Mouse (Mus musculus) heart, embryonic 11.5 days (tissue): ENCODE measurements around the gene Sh3kbp1. TPM values are rescaled to one million over a fixed set of nuclear protein-coding genes. Genes with fewer than 3 reads are reported as not detected.

ENCODE experiments used
- ATAC-seq: fragments of 200-750 bp; cut with Nextera tagmentation; replicated peaks from 2 replicates; pipeline ENCODE4 v1.8.0; 2017; ENCODE audit warnings: moderate library complexity; ENCODE audit not compliant: insufficient number of reproducible peaks, low FRiP score, low TSS enrichment
- H3K27ac ChIP-seq: fragments of 300-500 bp; sonication (generic); 2 replicates; pipeline ENCODE4 v1.5.1; 2014; ENCODE audit warnings: mild to moderate bottlenecking, low read depth, low read length
- H3K27me3 ChIP-seq: fragments of 300-500 bp; sonication (generic); 2 replicates; pipeline ENCODE4 v1.6.1; 2014; ENCODE audit warnings: mild to moderate bottlenecking, low read length, mixed read lengths; ENCODE audit not compliant: control insufficient read depth, insufficient read depth
- H3K36me3 ChIP-seq: fragments of 300-500 bp; sonication (generic); 2 replicates; pipeline ENCODE4 v1.6.1; 2014; ENCODE audit warnings: mild to moderate bottlenecking, low read length, moderate library complexity, mixed read lengths; ENCODE audit not compliant: control insufficient read depth, insufficient read depth
- H3K4me1 ChIP-seq: fragments of 300-500 bp; sonication (generic); 2 replicates; pipeline ENCODE4 v1.6.1; 2014; ENCODE audit warnings: low read length; ENCODE audit not compliant: control insufficient read depth, insufficient read depth
- H3K4me2 ChIP-seq: fragments of 300-500 bp; sonication (generic); 2 replicates; pipeline ENCODE4 v1.6.1; 2014; ENCODE audit warnings: mild to moderate bottlenecking, moderate library complexity
- H3K4me3 ChIP-seq: fragments of 300-500 bp; sonication (generic); 2 replicates; pipeline ENCODE4 v1.5.1; 2014; ENCODE audit warnings: low read depth, low read length
- H3K9ac ChIP-seq: fragments of 300-500 bp; sonication (generic); 2 replicates; pipeline ENCODE4 v1.6.1; 2014; ENCODE audit warnings: mild to moderate bottlenecking, low read depth, low read length, moderate library complexity
- H3K9me3 ChIP-seq: fragments of 300-500 bp; sonication (generic); replicated peaks from 2 replicates; pipeline ENCODE4 v1.6.1; 2016; ENCODE audit warnings: low read length; ENCODE audit not compliant: control insufficient read depth
- WGBS: fragments of 180-500 bp; shearing (Covaris S2); extraction: QIAGEN DNeasy Blood & Tissue Kit; methylation state at CpG from one replicate; pipeline ENCODE4 v1.1.7; 2014; ENCODE audit not compliant: insufficient replicate concordance; 5-methylcytosine and 5-hydroxymethylcytosine counted together
- polyA plus RNA-seq: library from polyadenylated mRNA; unstranded; fragments of >200 nt; fragmentation: Nextera tagmentation; extraction: Ambion mirVana; gene quantifications from 2 replicates; pipeline ENCODE4 v1.2.1, GENCODE M21; 2014

The Sh3kbp1 gene
- polyA plus RNA-seq, 1 experiment from 2014 or later = 80.7 TPM

GRCm38 (mm10) chrX:159810469-159810868 is 183.4 kb downstream of the Sh3kbp1 start:
- no peaks in the 10 kb centered on the region for H3K36me3 ChIP-seq
- H3K9ac ChIP-seq = no peak overlapping the region
- no peak overlapping the region for H3K4me3 ChIP-seq
- no peak for ATAC-seq
- no peaks in the 10 kb centered on the region for H3K9me3 ChIP-seq
- H3K4me2 ChIP-seq = no peak overlapping the region
- H3K27ac ChIP-seq = no peak overlapping the region
- no peaks in the 10 kb centered on the region for H3K4me1 ChIP-seq
- H3K27me3 ChIP-seq = no peaks in the 10 kb centered on the region
- WGBS = 37% methylated on average over 3 of the region's 3 CpGs

GRCm38 (mm10) chrX:159817508-159817907 is 190.4 kb downstream of the Sh3kbp1 start:
- Histone ChIP-seq H3K9ac (no peak overlapping the region), H3K27me3 (no peaks in the 10 kb centered on the region), H3K4me1 (no peaks in the 10 kb centered on the region), H3K27ac (no peak overlapping the region), H3K4me2 (no peak overlapping the region), H3K4me3 (no peak overlapping the region), H3K9me3 (no peaks in the 10 kb centered on the region), H3K36me3 (no peaks in the 10 kb centered on the region)
- WGBS = 92% methylated on average over 2 of the region's 2 CpGs
- ATAC-seq = no peak

GRCm38 (mm10) chrX:159828135-159828534 is 201.1 kb downstream of the Sh3kbp1 start:
- Histone ChIP-seq H3K9me3 (no peaks in the 10 kb centered on the region), H3K27me3 (no peaks in the 10 kb centered on the region), H3K4me1 (no peaks in the 10 kb centered on the region), H3K9ac (no peak overlapping the region), H3K4me3 (no peak overlapping the region), H3K36me3 (no peaks in the 10 kb centered on the region), H3K27ac (no peak overlapping the region), H3K4me2 (no peak overlapping the region)
- 62% methylated on average over 5 of the region's 5 CpGs for WGBS
- no peak for ATAC-seq

DNA sequence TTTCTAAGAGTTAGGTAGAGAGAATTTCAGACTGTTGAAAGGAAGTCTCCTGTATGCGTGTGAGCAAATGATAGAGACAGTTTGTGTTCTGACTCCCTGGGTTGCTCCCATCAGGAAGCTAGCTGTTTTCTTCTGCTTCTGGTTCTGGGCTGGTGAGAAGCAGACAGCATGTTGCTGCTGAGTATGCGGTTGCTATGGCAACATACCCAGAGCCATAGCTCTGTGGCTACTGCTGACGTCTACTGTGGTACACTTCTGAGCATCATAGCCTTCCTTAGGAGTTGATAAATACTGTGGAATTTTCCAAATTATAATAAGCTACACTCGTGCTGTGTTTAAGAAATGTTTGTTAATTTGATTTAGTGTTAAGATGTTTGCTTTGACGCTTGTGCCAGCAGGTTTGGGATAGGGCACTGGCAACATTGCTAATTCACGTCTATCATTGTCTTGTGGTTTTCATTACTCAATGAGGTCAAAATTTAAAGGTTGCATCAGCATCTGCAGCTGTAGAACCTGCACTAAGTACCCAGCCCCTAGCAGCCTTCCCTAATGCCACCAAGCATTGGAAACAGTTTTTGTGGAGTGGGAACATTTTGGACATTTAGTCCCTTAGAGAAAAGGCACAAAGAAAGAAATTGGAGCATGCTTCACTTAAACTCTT is 202.2 kb downstream of the Sh3kbp1 start:
- no peak for ATAC-seq
- H3K4me3 ChIP-seq = no peak overlapping the region
- H3K27ac ChIP-seq = no peak overlapping the region
- no peak overlapping the region for H3K4me2 ChIP-seq
- H3K9me3 ChIP-seq = no peaks in the 10 kb centered on the region
- no peaks in the 10 kb centered on the region for H3K4me1 ChIP-seq
- H3K36me3 ChIP-seq = no peaks in the 10 kb centered on the region
- WGBS = 71% methylated on average over 6 of the region's 6 CpGs
- H3K27me3 ChIP-seq = no peaks in the 10 kb centered on the region
- no peak overlapping the region for H3K9ac ChIP-seq

- no peak for ATAC-seq
- no peaks in the 10 kb centered on the region for H3K9me3 ChIP-seq
Observed at GRCm38 (mm10) chrX:159831176-159831575, 204.1 kb downstream of the Sh3kbp1 start.

DNA sequence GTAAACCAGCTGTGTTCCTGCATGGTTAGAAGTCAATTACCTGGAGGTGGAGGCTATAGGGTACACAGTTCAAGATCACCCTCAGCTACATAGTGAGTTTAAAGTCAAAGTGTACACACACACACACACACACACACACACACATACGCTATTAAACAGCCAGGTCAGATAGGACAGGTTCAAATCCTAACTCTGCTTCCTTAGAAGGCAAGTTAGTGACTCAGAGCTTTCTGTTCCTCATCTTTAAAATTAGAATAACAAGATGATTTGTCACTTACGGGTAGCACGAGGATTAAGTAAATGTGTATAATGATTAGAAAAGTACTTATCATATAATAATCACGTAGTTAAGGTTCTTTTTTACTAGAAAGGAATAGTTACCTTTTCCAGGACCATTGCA is 208.2 kb downstream of the Sh3kbp1 start:
- Histone ChIP-seq H3K4me1 (no peaks in the 10 kb centered on the region), H3K36me3 (no peaks in the 10 kb centered on the region), H3K4me2 (no peak overlapping the region), H3K27ac (no peak overlapping the region), H3K4me3 (no peak overlapping the region), H3K9me3 (no peaks in the 10 kb centered on the region), H3K27me3 (no peaks in the 10 kb centered on the region), H3K9ac (no peak overlapping the region)
- WGBS = 85% methylated on average over 4 of the region's 4 CpGs
- ATAC-seq = no peak

More at GRCm38 (mm10) chrX:159831176-159831575, 204.1 kb downstream of the Sh3kbp1 start:
- 52% methylated on average over 2 of the region's 2 CpGs for WGBS
- no peak overlapping the region for H3K4me2 ChIP-seq
- no peak overlapping the region for H3K27ac ChIP-seq
- no peaks in the 10 kb centered on the region for H3K27me3 ChIP-seq
- H3K4me3 ChIP-seq = no peak overlapping the region
- no peaks in the 10 kb centered on the region for H3K36me3 ChIP-seq
- H3K9ac ChIP-seq = no peak overlapping the region
- no peaks in the 10 kb centered on the region for H3K4me1 ChIP-seq

- Histone ChIP-seq H3K4me1 (no peaks in the 10 kb centered on the region; the same call in 1 of the 2 replicates), H3K9me3 (no peaks in the 10 kb centered on the region), H3K4me3 (no peak overlapping the region), H3K36me3 (no peaks in the 10 kb centered on the region), H3K4me2 (no peak overlapping the region), H3K27me3 (no peaks in the 10 kb centered on the region), H3K27ac (no peak overlapping the region), H3K9ac (no peak overlapping the region)
- WGBS = 78% methylated on average over 1 of the region's 1 CpGs
- ATAC-seq = no peak
Observed at GRCm38 (mm10) chrX:159837379-159837778, 210.3 kb downstream of the Sh3kbp1 start.

- 76% methylated on average over 2 of the region's 2 CpGs for whole genome bisulfite sequencing
- Histone ChIP-seq H3K27ac (no peak overlapping the region), H3K4me1 (no peaks in the 10 kb centered on the region; the same call in 1 of the 2 replicates), H3K4me2 (no peak overlapping the region), H3K36me3 (no peaks in the 10 kb centered on the region), H3K9ac (no peak overlapping the region), H3K27me3 (no peaks in the 10 kb centered on the region), H3K4me3 (no peak overlapping the region), H3K9me3 (no peaks in the 10 kb centered on the region)
- no peak for ATAC-seq
Observed at GRCm38 (mm10) chrX:159839786-159840185, 212.7 kb downstream of the Sh3kbp1 start.

DNA sequence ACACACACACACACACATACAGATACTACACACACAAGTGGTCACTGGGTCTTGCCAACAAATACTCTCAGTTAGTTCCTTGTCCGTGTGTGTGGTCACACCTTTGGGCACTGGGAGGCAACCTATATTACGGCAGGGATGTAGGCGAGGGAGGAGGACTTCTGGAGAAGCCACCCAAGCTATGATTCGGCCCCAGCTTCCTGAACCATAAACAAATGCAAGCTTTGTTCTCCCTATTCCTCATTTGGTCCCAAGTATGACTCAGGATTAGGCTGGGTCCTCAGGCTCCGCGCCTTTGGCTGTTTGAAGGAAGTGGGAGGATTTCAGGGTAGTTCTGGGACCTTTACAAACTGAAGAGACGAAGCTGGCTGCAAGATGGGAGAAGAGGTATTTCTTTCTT is 213.2 kb downstream of the Sh3kbp1 start:
- H3K4me3 ChIP-seq = no peak overlapping the region
- no peak overlapping the region for H3K27ac ChIP-seq
- no peak for ATAC-seq
- H3K36me3 ChIP-seq = no peaks in the 10 kb centered on the region
- H3K4me2 ChIP-seq = no peak overlapping the region
- no peaks in the 10 kb centered on the region; the same call in 1 of the 2 replicates for H3K4me1 ChIP-seq
- no peaks in the 10 kb centered on the region for H3K9me3 ChIP-seq
- H3K27me3 ChIP-seq = no peaks in the 10 kb centered on the region
- 52% methylated on average over 7 of the region's 7 CpGs for WGBS
- H3K9ac ChIP-seq = no peak overlapping the region
